Mouse (Mus musculus) urinary bladder, postnatal 25 days (tissue): ENCODE results near the gene Atxn2l.

Experiments
- DNase-seq: peaks from one replicate; pipeline ENCODE4 v3.0.0; 2022; ENCODE audit warnings: low spot score

The Atxn2l gene

GRCm38 (mm10) chr7:126503273-126503878, at the start of gene Atxn2l:
Gene Atxn2l, minus strand, starts transcription at chr7:126503437.
- DNase-seq, result peak; percentile 98

- no peak for DNase-seq
These were observed 42.4 kb upstream of the Atxn2l start for GRCm38 (mm10) chr7:126545631-126546030.

- DNase-seq, result no peak
These were observed 38.4 kb upstream of the Atxn2l start for GRCm38 (mm10) chr7:126541661-126542060.

GRCm38 (mm10) chr7:126537820-126538585, 34.8 kb upstream of the Atxn2l start:
- DNase-seq, result no peak

- no peak for DNase-seq
These were observed 33.2 kb upstream of the Atxn2l start for GRCm38 (mm10) chr7:126536466-126536865.

- no peak for DNase-seq
These were observed 32.5 kb upstream of the Atxn2l start for GRCm38 (mm10) chr7:126535766-126536165.

GRCm38 (mm10) chr7:126533434-126533833, 30.2 kb upstream of the Atxn2l start:
- DNase-seq, result no peak

GRCm38 (mm10) chr7:126528166-126528577, 24.9 kb upstream of the Atxn2l start:
- DNase-seq, result no peak

GRCm38 (mm10) chr7:126523316-126523715, 20.1 kb upstream of the Atxn2l start:
- no peak for DNase-seq

DNA sequence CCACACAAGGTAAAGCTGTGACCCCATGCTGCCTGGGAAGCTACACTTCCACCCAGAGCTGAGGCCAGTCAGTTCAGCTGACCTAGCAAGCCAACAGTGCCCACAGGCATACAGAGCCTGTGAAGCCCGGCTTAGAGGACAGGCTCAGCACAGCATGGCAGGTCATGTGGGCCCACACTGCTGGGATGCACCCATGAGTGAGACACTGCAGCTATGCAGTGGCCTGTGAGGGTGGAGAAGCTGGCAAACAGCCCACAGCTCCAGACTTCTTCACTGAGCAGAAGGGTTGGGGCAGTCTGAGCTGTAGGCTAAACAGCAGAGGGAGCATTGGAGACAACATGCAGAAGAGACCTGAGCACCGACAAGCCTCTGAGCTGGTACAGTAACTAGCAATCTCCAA, 16.3 kb upstream of the Atxn2l start:
- DNase-seq, result no peak

DNA sequence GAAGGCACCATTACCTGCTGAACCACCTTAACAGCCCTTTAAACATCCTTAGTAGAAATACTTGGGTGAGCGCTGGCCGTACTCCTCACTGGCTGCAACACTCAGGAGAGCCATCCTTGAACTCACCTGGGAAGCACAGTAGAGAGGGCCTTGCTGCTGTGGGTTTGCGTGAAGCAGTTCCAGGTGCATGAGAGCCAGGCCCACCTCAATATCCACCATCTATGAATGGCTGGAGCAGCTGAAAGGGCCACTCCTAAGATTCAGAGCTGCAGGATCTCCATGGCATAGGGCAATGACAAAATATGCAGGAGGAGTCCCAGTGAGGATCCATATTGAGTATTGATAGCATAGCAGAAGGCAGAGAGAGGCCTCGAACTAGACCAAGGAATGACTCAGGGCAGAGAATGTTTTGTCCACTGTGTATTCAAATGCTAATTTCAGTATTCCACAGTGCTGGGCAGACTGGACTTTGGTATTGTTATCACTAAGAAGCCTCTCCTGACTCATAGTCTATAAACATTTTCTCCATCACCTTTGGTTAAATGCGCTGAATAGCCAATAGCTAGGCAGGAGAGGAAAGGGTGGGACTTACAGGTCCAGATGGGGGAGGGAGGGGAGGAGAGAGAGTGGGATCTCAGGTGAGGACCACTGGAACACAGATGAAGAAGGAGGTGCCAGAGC, 15.2 kb upstream of the Atxn2l start:
- no peak for DNase-seq

DNA sequence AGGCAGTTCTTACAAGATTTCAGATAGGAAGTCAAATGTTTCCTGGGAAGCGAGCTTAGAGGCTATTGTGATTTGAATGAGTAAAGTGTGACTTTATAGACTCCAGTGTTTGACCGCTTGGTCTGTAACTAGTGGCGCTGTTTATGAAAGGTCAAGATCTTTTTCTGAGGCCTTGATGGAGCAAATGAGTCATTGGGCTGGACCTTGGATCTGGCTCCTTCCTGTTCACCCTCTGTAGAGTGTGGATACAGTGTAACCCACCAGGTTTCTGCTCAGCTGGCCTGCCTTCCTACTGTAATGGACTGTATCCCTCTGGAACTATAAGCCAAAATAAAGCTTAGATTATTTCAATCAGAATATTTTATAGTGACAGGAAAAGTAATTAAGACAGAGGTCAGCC, 8.1 kb upstream of the Atxn2l start:
- no peak for DNase-seq

DNA sequence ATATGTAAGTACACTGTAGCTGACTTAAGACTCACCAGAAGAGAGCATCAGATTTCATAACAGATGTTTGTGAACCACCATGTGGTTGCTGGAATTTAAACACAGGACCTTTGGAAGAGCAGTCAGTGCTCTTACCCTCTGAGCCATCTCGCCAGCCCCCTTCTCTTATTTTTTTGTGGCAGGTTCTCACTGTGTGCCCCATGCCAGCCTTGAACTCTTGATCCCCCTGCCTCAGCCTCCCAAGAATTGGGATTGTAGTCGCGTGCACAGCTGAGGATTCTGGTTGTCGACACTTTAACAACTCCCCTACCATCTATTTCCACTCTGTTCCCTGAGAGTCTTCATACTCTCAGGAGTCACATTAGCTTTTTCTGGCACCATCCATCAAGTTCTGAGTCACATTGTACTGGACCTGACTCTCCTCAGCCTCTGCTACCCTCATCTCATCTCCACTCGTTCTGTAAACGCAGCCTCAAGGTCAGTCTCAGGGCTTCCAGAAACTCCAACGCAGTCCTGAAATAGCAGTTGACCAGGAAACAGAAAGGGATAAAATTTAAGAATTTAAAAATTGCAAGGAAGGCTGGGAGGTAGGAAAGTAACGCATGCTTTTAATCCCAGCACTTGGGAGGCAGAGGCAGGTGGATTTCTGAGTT, 4.0 kb upstream of the Atxn2l start:
- no peak for DNase-seq

DNA sequence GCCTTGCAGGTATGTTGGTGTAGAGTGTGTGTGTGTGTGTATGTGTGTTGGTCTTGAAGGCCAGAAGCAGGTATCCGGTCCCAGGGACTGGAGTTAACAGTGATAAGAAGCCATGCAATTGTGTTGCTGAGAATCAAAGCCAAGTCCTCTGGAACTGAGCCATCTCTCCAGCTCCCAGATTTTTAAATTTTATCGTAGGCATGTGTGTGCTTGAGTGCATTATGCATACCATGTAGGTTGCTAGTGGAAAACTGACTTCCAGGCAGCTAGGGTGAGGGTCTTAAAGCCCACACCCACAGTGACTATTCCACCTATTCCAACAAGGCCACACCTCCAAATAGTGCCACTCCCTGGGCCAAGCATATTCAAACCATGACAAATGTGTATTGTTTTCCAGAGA, 1.7 kb upstream of the Atxn2l start:
- DNase-seq, result no peak

- DNase-seq, result no peak
These were observed 486 bp downstream of the Atxn2l start for GRCm38 (mm10) chr7:126502751-126503150.

DNA sequence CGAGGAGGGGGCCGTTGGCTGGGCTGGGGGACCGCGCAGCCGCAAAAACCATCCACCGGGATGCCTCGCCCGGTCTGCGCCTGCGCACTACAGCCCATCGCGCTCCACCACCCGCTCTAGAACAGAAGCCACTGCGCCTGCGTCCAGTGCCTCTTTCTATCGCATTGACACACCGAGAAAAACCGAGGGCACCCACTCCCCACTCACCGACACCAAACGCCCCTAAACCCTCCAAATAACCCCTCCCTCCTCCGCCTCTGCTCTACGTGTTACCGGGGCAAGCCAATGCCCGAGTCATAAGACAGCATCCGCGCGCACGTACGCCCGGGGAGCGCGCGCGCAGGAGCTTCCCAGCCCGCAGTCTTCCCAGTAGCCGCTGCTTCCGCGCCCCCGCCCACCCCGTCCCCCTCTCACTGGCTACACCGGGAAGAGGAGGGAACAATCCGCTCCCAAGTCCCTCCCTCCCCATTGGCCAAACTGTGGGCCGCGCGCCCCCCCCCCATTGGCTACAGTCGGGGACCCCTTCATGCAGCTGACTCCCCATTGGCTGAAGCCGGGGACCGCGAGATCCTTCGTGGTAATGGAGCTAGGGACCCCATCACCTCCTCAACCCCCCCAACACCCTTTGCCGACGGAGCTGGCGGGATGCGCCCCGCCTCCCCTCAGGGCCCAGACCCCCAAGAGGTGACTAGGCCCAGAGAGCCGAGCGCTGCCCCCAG, 1.1 kb downstream of the Atxn2l start:
- peak; percentile 87 for DNase-seq

- no peak for DNase-seq
These were observed 1.6 kb downstream of the Atxn2l start for GRCm38 (mm10) chr7:126501684-126502022.

DNA sequence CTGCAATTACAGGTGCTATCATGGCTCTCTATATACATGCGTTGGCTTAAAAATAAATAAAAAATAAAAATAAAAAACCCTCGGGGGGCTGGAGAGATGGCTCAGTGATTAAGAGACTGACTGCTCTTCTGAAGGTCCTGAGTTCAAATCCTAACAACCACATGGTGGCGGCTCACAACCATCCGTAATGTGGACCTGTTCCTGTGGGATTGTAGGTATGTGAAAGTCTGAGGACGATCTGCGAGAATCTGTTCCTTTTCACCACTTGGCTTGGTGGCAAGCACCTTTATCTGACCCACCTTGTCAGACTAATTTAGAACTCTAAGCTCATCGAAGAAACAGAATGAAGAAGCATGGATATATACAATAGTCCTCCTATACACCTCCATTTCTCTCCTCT, 3.8 kb downstream of the Atxn2l start:
- DNase-seq, result no peak

- no peak for DNase-seq
These were observed 5.3 kb downstream of the Atxn2l start for GRCm38 (mm10) chr7:126497966-126498365.

GRCm38 (mm10) chr7:126496475-126496874, 6.8 kb downstream of the Atxn2l start:
- DNase-seq, result no peak

- no peak for DNase-seq
These were observed 9.1 kb downstream of the Atxn2l start for GRCm38 (mm10) chr7:126494120-126494519.

DNA sequence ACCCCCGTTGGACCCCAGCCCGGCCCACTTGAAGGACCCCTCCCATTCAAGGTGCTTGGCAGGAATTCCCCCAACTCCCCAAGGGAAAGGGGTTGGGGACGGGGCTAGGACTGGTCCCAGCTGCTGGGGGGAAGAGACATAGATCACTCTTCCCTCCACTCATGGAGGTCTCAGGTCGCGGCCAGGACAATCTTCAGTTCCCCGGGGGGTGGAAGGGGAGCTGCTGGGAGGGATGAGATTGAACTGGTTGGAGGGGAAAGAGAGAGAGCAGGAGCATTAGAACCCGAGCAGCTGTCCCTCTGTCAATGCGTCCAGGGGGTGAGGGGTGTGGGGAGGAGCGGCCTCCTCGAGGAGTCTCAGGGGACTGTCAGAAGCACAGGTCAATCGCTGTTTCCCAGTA, 11.3 kb downstream of the Atxn2l start:
- DNase-seq, result no peak
